Mouse (Mus musculus): ENCODE results near the gene Fam161a. TPM values are rescaled to one million over a fixed set of nuclear protein-coding genes. Genes with fewer than 3 reads are reported as not detected.
"Not testable (repeated sequence)": the region's sequence is repeated elsewhere in the genome, so short reads cannot be mapped to it uniquely, and the experiment has no call there.

Gene Fam161a
- total RNA-seq, 2 experiments from 2014 or later = 20.4 to 34.5 TPM

DNA sequence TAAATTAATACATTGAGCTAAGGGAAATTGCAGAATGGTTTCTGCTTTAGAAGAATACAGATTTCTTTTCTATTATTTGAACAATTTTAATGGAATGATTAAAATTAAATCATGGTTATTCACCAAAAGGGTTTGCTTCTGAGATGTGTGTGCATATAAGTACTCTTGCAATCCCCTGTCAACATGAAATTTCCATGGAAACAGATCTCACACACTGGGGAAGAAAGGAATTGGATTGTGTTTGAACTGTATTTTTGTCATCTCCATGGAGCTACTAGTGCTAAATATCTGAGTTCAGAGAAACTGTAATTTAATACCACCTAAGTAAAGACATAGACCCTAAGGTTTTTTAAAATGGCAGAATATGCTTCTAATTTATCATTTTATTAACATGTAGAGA is 42.3 kb downstream of the Fam161a start:
- no peak for DNase-seq

DNA sequence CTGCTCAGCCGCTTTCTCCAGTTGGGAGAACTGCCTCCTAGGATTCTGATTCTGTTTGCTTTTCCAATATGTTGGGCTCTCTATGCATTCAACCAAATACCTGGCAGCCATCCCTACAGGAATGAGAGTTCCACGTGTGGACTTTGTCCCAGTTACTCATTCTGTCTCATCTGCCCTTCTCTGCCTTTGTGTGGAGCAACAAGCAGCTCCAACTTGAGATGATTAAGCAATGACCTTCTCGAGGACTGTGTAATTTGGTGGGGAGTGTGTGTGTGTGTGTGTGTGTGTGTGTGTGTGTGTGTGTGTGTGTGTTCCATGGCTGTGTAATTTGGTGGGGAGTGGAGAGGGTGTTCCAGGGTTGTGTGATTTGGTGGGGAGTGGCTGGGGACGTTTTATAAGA is 45.0 kb downstream of the Fam161a start:
- peak; percentile 32 to 49 for DNase-seq

DNA sequence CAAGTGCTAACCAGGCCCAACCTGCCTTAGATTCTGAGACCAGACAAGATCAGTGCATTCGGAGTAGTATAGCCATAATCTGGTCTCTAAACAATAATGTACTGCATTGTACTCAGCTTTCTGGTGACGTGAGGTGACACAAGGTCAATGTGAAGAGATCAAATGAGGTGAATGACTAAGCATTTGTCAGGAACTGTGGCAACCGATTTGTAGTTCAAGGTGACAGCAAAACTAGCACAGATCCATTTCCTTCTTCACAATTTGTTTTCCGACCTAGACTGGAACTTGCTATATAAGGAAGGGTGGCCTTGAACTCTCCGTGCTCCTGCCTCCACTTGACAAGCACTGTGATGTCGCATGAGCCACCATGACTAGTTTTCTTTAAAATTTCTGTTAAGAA is 55.8 kb downstream of the Fam161a start:
- DNase-seq = peak; percentile 40

DNA sequence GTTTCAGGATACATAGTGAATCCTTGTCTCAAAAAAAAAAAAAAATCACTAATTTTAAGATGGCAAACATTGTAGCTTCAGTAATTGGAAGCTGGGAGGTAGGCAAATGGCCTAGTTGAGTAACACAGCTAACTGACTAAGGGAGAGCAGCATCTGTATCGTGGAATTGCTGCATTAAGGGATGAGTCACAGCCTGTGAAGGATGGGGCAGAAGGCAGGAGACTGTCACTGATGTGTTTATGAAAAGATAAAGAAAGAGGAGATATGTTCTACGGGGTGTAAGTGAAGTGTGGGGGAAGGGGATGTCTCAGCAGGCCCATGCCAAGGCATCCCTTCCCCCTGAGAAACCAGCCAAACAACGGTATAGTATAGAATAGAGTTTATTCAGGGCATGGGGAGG is 56.5 kb downstream of the Fam161a start:
- DNase-seq = no peak

DNA sequence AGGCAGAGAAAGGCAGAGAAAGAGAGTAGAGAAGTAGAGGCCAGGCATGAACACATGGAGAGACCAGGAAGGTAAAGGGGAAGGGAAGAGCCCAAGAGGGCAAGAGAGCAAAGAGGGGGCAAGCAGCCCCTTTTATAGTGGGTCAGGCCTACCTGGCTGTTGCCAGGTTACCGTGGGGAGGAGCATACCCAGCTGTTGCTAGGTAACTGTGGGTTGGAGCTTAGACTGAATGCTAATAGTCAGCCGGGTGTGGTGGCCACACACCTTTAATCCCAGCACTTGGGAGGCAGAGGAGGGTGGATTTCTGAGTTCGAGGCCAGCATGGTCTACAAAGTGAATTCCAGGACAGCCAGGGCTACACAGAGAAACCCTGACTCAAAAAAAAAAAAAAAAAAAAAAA is 56.9 kb downstream of the Fam161a start:
- DNase-seq = not testable (repeated sequence)

DNA sequence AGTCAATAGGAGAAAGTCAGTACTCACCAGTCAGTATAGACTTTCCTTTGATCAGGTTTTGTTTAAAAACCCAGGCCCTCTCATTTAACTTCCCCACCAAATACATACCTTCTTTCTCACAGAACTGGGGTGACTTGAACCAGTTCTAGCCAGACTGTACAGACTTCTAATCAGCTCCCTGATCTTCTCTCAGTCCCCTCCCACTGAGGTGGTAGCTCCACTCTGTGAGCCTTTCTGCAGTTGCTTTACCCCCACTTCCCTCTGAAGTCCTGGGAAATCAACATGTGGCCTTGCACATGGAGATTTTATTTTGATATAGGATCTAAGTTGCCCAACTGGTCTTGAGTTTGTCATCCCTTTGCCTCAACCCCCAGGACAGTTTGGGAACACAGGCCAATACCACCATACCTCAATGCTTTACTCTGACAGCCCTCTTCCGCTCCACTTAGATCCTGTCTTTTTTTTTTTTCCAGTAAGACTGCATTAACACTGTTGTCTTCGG is 57.9 kb downstream of the Fam161a start:
- no peak for DNase-seq

DNA sequence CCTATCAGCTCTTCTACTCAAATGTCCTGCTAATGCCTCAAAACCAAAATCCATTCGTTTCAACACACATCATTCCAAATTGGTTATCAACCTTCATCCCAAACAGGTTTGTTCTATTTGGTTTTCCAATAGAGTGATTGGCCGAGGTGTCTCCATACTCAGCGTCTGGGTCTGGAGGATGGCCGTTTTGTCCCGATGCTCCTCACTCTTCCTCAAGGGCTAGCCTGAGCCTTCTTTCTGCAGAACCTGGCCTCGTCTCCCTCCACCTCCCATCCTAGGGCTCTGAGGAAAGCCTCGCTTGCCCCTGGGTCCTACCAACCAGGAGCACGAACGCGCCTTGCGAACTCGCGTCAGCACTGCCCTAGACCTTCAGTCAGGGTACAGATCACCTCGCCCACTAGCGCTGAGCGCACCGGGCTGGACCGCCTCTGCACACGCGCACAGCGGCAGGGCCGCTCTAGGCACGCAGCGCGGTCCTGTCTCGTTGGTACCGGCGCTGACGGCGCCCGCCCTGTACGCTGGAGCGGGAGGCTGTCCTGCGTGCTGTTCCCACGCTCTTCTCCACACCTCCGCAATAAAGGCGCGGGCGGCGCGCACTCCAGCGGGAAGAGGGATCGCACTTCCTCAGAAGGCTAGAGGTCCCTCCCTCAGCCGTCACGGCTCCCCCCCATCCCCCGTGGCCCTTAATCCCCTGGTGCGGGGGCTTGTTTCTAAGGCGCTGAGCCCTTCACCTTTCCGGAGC is 60.2 kb downstream of the Fam161a start:
- peak; percentile 93 for DNase-seq

DNA sequence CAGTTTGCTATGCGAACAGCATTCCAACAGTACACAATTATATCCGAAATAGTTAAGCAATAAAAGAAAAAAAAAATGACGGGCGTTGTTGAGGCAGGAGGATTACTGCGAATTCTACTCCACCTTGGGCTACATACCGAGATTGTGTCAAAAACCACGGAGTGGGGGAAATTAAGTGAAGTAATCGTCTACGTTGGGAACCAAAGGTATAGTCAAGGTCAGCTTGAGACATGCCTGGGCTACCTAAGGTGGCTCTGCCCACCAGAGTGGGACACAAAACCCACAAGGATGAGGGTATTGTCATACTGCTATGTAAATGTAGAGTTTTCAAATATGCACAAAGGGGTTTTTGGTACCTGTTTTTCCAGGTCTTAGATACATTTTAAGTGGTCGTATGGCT is 60.9 kb downstream of the Fam161a start:
- DNase-seq = no peak

DNA sequence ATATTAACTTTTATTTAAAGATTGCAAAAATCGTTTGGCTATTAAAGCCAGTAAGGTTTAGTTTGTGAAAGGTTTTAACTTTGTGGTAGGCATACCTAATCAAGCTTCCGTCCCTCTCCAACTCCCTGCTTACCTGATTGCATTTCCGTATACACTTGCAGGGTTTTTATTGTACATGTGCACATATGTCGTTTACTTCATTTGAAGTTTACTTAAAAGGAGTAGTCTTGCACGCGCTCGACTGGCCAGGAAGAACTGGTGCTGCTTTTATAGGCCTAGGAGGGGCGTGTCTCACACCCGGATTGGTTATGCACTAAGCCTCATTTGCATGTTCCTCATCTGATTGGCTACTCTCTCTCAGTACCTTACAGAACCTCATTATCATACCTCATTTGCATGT is 61.7 kb downstream of the Fam161a start:
- not testable (repeated sequence) for DNase-seq

DNA sequence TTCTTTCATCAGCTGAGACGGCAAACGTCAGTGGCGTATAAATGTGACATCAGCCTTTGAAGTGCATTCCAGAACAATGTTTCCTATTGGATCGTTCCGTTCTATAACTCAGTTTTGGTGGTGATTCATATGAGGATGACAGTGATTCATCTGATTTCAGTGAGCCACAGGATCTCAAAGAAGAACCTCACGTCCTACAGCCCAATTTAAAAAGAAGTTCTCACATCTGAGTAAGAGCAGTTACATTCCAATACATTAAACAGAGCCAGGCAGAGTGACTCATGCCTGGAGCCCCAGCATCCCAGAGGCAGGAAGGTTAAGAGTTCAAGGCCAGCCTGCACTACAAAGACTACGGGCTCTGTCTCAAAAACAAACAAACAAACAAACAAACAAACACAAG is 67.5 kb downstream of the Fam161a start:
- DNase-seq = peak; percentile 25 to 59

DNA sequence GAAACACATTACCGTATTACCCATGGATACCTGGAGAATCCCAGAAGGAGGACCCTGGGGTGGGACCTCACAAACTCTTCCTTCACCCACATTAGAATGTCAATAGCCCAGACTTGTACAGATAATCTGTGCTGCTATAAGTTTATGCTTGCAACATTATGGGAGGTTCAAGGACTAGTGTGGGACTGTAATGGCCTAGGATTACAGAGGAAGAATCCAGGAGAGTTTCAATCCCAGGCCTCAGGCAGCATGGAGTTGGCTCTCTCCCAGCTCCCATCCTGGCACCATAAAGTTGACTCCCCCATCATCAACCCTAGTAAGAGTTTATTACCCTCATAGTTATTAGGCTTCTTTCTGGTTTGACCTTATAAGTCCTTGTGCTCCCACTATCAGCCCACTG is 71.2 kb downstream of the Fam161a start:
- no peak for DNase-seq

Other genes starting within 250 kb of the Fam161a start
- gene B3gnt2, start 146.6 kb upstream of the Fam161a start, total RNA-seq (2021) = 10 to 100 TPM; 35.9 to 62.8 TPM
- 10 to 100 TPM; 38.9 to 41.9 TPM for gene Zrsr1, start 35.5 kb upstream of the Fam161a start, total RNA-seq (2021)
- gene Gm28048, start 25.4 kb upstream of the Fam161a start, total RNA-seq (2021) = 10 to 100 TPM; 28.5 to 55.4 TPM
- gene Commd1, start 25.1 kb upstream of the Fam161a start, total RNA-seq (2021) = 100 to 1,000 TPM; 103 to 121 TPM
- gene Cct4, start 17.0 kb upstream of the Fam161a start, total RNA-seq (2021) = 100 to 1,000 TPM; 186 to 249 TPM
- gene Xpo1, start 248.5 kb downstream of the Fam161a start, total RNA-seq (2021) = 10 to 100 TPM; 66.4 to 76.3 TPM